ENCODE assay signal across 35 mouse cellular contexts in the genomic region with DNA sequence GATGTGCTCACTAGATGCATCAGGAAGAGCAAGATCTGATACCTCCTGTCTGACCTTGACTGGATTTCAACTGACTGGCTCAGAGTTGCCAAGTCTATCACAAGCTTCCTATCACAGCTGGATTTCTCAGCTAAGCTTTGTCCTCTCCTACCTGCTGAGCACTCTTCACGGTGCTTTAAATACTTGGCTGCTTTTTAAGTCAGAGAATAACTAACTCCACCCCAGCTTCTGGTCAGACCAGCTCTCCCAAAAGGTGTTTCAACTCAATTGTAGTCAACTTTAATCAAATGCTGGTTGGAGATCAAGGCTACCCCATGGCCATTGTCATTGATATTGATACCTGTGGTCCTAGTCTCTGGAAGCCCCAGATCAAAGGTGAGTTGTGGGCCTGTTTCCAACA.
"Had no signal": no experiment of that assay in that cellular context is flagged by ENCODE, and none has a peak within 500 bp of the region (broad histone marks: within the 10 kb centered on the region; RNA-seq: fewer than 3 reads in every experiment).

No protein-coding gene starts in this region.

- H3K4me2 ChIP-seq: heart, embryonic 11.5 days; heart, embryonic 12.5 days; heart, embryonic 13.5 days; heart, embryonic 15.5 days; hindbrain, embryonic 12.5 days; hindbrain, embryonic 13.5 days; hindbrain, embryonic 14.5 days; hindbrain, embryonic 15.5 days; intestine, embryonic 15.5 days; kidney, embryonic 15.5 days had no signal

- H3K4me1 ChIP-seq: heart, embryonic 12.5 days; heart, embryonic 13.5 days; heart, embryonic 15.5 days; hindbrain, embryonic 10.5 days; hindbrain, embryonic 12.5 days; hindbrain, embryonic 13.5 days; hindbrain, embryonic 15.5 days; intestine, embryonic 15.5 days; kidney, embryonic 15.5 days had no signal

- DNase-seq: heart, postnatal 10 days; heart, postnatal 14 days; heart, postnatal 36 days; heart, postnatal 4 days; kidney, adult 11 months; kidney, adult 18-20 months; kidney, adult 2 months; kidney, adult 8-10 months; kidney, adult 9 months; kidney, postnatal 10 days; kidney, postnatal 14 days; kidney, postnatal 25 days; kidney, postnatal 36 days; kidney, postnatal 4 days; layer of hippocampus, adult 9-11 months; layer of hippocampus, postnatal 36 days had no signal

- H3K9ac ChIP-seq: heart, embryonic 12.5 days; heart, embryonic 13.5 days; heart, embryonic 15.5 days; hindbrain, embryonic 12.5 days; hindbrain, embryonic 13.5 days; hindbrain, embryonic 14.5 days; hindbrain, embryonic 15.5 days; intestine, embryonic 15.5 days; kidney, embryonic 15.5 days had no signal

- ATAC-seq: hindbrain, embryonic 16.5 days; hindbrain, postnatal 0 days; inflammation-experienced regulatory T-cells, adult 6 months; intestine, embryonic 15.5 days; intestine, embryonic 16.5 days; intestine, postnatal 0 days had no signal

- H3K27me3 ChIP-seq: heart, embryonic 12.5 days; heart, embryonic 13.5 days; heart, embryonic 15.5 days; hindbrain, embryonic 12.5 days; hindbrain, embryonic 13.5 days; hindbrain, embryonic 15.5 days; intestine, embryonic 15.5 days; kidney, embryonic 15.5 days had no signal

- H3K4me3 ChIP-seq: heart, embryonic 12.5 days; heart, embryonic 13.5 days; heart, embryonic 15.5 days; hindbrain, embryonic 10.5 days; hindbrain, embryonic 12.5 days; hindbrain, embryonic 13.5 days; hindbrain, embryonic 15.5 days; intestine, embryonic 15.5 days; kidney, embryonic 15.5 days; layer of hippocampus, adult 2 months; left cerebral cortex, adult 2 months had no signal

- H3K9me3 ChIP-seq: heart, embryonic 12.5 days; heart, embryonic 13.5 days; heart, embryonic 15.5 days; hindbrain, embryonic 10.5 days; hindbrain, embryonic 12.5 days; hindbrain, embryonic 13.5 days; hindbrain, embryonic 15.5 days; intestine, embryonic 15.5 days; kidney, embryonic 15.5 days had no signal

- H3K27ac ChIP-seq: heart, embryonic 13.5 days; heart, embryonic 15.5 days; hindbrain, embryonic 10.5 days; hindbrain, embryonic 12.5 days; hindbrain, embryonic 13.5 days; hindbrain, embryonic 14.5 days; hindbrain, embryonic 15.5 days; hindbrain, postnatal 0 days; intestine, embryonic 15.5 days; kidney, embryonic 15.5 days; kidney, postnatal 0 days; layer of hippocampus, adult 2 months; left cerebral cortex, adult 2 months had no signal

- H3K36me3 ChIP-seq: heart, embryonic 12.5 days; heart, embryonic 13.5 days; heart, embryonic 15.5 days; hindbrain, embryonic 10.5 days; hindbrain, embryonic 12.5 days; hindbrain, embryonic 13.5 days; hindbrain, embryonic 15.5 days; intestine, embryonic 15.5 days; kidney, embryonic 15.5 days had no signal
